In the genomic region with DNA sequence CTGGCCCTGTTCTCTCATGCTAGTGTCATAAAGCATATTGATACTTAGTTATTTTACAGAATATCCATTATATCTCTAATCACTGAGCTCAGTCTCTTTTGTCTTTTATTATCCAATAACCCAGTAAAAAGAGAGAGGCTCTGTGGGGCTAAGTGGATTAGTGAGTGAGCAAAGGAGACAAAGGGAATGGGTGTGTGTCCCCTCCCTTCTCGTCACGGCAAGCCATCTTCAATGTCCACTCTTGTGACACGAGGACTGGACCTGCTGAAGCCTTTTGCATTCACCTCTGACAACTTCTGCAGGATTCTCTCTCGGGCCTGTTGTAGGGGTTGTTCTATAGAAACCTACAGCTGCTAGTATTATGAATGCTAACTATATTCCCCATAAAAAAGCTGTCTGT, we compare ENCODE assay signal across 17 mouse cellular contexts.
"Had no signal": no experiment of that assay in that cellular context is flagged by ENCODE, and none has a peak within 500 bp of the region (broad histone marks: within the 10 kb centered on the region; RNA-seq: fewer than 3 reads in every experiment).

No protein-coding gene starts in this region.

- H3K9me3 ChIP-seq: liver, embryonic 12.5 days; midbrain, embryonic 13.5 days; neural tube, embryonic 13.5 days; neural tube, embryonic 15.5 days had no signal

- H3K4me2 ChIP-seq: liver, embryonic 12.5 days; lung, embryonic 14.5 days; midbrain, embryonic 13.5 days; neural tube, embryonic 13.5 days; neural tube, embryonic 15.5 days had no signal

- H3K4me1 ChIP-seq: liver, embryonic 12.5 days; neural tube, embryonic 13.5 days; neural tube, embryonic 15.5 days had no signal

- ATAC-seq: liver, embryonic 12.5 days; midbrain, embryonic 13.5 days had no signal

- H3K36me3 ChIP-seq: liver, embryonic 12.5 days; midbrain, embryonic 13.5 days; neural tube, embryonic 13.5 days; neural tube, embryonic 15.5 days had no signal

- DNase-seq: lung, adult 18-20 months; lung, embryonic 14.5 days; lung, postnatal 10 days; lung, postnatal 4 days; right cerebral cortex, adult 18-20 months; right cerebral cortex, postnatal 25 days; right cerebral cortex, postnatal 4 days; spleen, adult 18-20 months; thymus, adult 18-20 months; thymus, postnatal 14 days; thymus, postnatal 36 days had no signal

- H3K27ac ChIP-seq: liver, embryonic 12.5 days; liver, embryonic 14.5 days; midbrain, embryonic 13.5 days; neural tube, embryonic 13.5 days; neural tube, embryonic 15.5 days had no signal

- H3K27me3 ChIP-seq: liver, embryonic 12.5 days; midbrain, embryonic 13.5 days; neural tube, embryonic 13.5 days; neural tube, embryonic 15.5 days had no signal

- H3K9ac ChIP-seq: liver, embryonic 12.5 days; liver, embryonic 14.5 days; lung, embryonic 14.5 days; midbrain, embryonic 13.5 days; neural tube, embryonic 13.5 days; neural tube, embryonic 15.5 days had no signal

- H3K4me3 ChIP-seq: liver, embryonic 12.5 days; midbrain, embryonic 13.5 days; myocyte; neural tube, embryonic 13.5 days; neural tube, embryonic 15.5 days had no signal
